19 mouse cellular contexts compared by ENCODE assay signal in genomic region chrX:166951011-166951410, GRCm38 (mm10).
A peak's percentile ranks its signal among the peaks of the same experiment; 100 is the strongest.
DNase-seq lines count a peak whose midpoint lies in the region; ATAC-seq lines count a peak whose summit lies in the region.
"Had no signal": no experiment of that assay in that cellular context is flagged by ENCODE, and none has a peak within 500 bp of the region (broad histone marks: within the 10 kb centered on the region; RNA-seq: fewer than 3 reads in every experiment).

No protein-coding gene starts in this region.

- DNase-seq in forebrain, embryonic 14.5 days (ENCODE audit: low spot score), result peak; percentile 65
- DNase-seq in forebrain, embryonic 11.5 days (ENCODE audit: low spot score), result no peak
- DNase-seq in layer of hippocampus, adult 11-12 months (ENCODE audit: low spot score), result peak; percentile 4
- DNase-seq in layer of hippocampus, adult 18-20 months (ENCODE audit: low spot score in 2 of 2), result no peak
- peak; percentile 6 for DNase-seq in right cerebral cortex, adult 18-20 months
- no peak for DNase-seq in right cerebral cortex, postnatal 25 days
- DNase-seq: adrenal gland, postnatal 14 days; cerebellum, adult 8-10 months; gastrocnemius, postnatal 36 days; heart, adult 11 months; heart, postnatal 10 days; heart, postnatal 4 days had no signal

- 0 out of 2 replicates have a peak, but pooled peaks cover 4% of the 10 kb centered on the region for H3K27me3 ChIP-seq in forebrain, embryonic 14.5 days (replicated peaks; ENCODE audit: control insufficient read depth, insufficient read depth, low read length)
- peaks cover 7% of the 10 kb centered on the region for H3K27me3 ChIP-seq in forebrain, embryonic 11.5 days (ENCODE audit: control insufficient read depth, insufficient read depth, low read length)
- H3K27me3 ChIP-seq: CH12.LX; intestine, embryonic 15.5 days; Patski had no signal

- H3K4me3 ChIP-seq in forebrain, embryonic 14.5 days (ENCODE audit: low read depth, low read length), result no peak overlapping the region
- H3K4me3 ChIP-seq in forebrain, embryonic 11.5 days (ENCODE audit: low read depth, low read length), result no peak overlapping the region
- H3K4me3 ChIP-seq: embryonic facial prominence, embryonic 13.5 days; hindbrain, embryonic 13.5 days; intestine, embryonic 15.5 days had no signal

- H3K36me3 ChIP-seq in forebrain, embryonic 14.5 days (ENCODE audit: control insufficient read depth, insufficient read depth, low read length), result no peaks in the 10 kb centered on the region
- H3K36me3 ChIP-seq in forebrain, embryonic 11.5 days (ENCODE audit: control insufficient read depth, insufficient read depth, low read length), result no peaks in the 10 kb centered on the region
- H3K36me3 ChIP-seq: embryonic facial prominence, embryonic 13.5 days; hindbrain, embryonic 13.5 days; intestine, embryonic 15.5 days had no signal

- no peak overlapping the region for H3K4me2 ChIP-seq in forebrain, embryonic 14.5 days (ENCODE audit: low read length)
- H3K4me2 ChIP-seq in forebrain, embryonic 11.5 days (ENCODE audit: low read depth, low read length, severe bottlenecking), result no peak overlapping the region
- H3K4me2 ChIP-seq: embryonic facial prominence, embryonic 13.5 days; hindbrain, embryonic 13.5 days; intestine, embryonic 15.5 days had no signal

- ATAC-seq in forebrain, embryonic 14.5 days, result peak; percentile 32; the same call in 1 of the 2 replicates
- ATAC-seq in forebrain, embryonic 11.5 days (replicated peaks; ENCODE audit: low FRiP score), result no peak
- ATAC-seq: activated CD4-positive, CD25-positive, alpha-beta regulatory T cell, adult 4 months; forebrain, embryonic 16.5 days; intestine, embryonic 15.5 days; Patski had no signal

- no peak overlapping the region for H3K27ac ChIP-seq in forebrain, embryonic 14.5 days (ENCODE audit: low read depth, low read length)
- no peak overlapping the region for H3K27ac ChIP-seq in forebrain, embryonic 11.5 days (ENCODE audit: low read depth, low read length)
- H3K27ac ChIP-seq: embryonic facial prominence, embryonic 13.5 days; hindbrain, embryonic 13.5 days; intestine, embryonic 15.5 days had no signal

- H3K9ac ChIP-seq in forebrain, embryonic 14.5 days (ENCODE audit: low read length), result no peak overlapping the region
- H3K9ac ChIP-seq in forebrain, embryonic 11.5 days (ENCODE audit: low read length), result no peak overlapping the region
- H3K9ac ChIP-seq: embryonic facial prominence, embryonic 13.5 days; hindbrain, embryonic 13.5 days; intestine, embryonic 15.5 days had no signal

- 65% methylated on average over 6 of the region's 6 CpGs for WGBS in forebrain, embryonic 14.5 days
- WGBS in forebrain, embryonic 11.5 days, result 91% methylated on average over 6 of the region's 6 CpGs

- H3K9me3 ChIP-seq in forebrain, embryonic 14.5 days (replicated peaks; ENCODE audit: control insufficient read depth, low read length), result no peaks in the 10 kb centered on the region
- H3K9me3 ChIP-seq in forebrain, embryonic 11.5 days (ENCODE audit: control insufficient read depth, low read length), result no peaks in the 10 kb centered on the region
- H3K9me3 ChIP-seq: embryonic facial prominence, embryonic 13.5 days; hindbrain, embryonic 13.5 days; intestine, embryonic 15.5 days had no signal

- H3K4me1 ChIP-seq in forebrain, embryonic 14.5 days (ENCODE audit: control insufficient read depth, insufficient read depth, low read length), result no peaks in the 10 kb centered on the region
- H3K4me1 ChIP-seq in forebrain, embryonic 11.5 days (replicated peaks; ENCODE audit: control insufficient read depth, insufficient read depth, low read length), result no peaks in the 10 kb centered on the region
- H3K4me1 ChIP-seq: embryonic facial prominence, embryonic 13.5 days; hindbrain, embryonic 13.5 days; intestine, embryonic 15.5 days had no signal

Comparison
In these comparisons a context has a peak if more than half of its experiments do, and no peak if none do; other contexts are left out.
1. DNase-seq: peak in forebrain, embryonic 14.5 days (single experiment), layer of hippocampus, adult 11-12 months (single experiment) and right cerebral cortex, adult 18-20 months (single experiment); none in forebrain, embryonic 11.5 days (single experiment), layer of hippocampus, adult 18-20 months (0 of 2) and right cerebral cortex, postnatal 25 days (single experiment).